Mouse (Mus musculus) left cerebral cortex, adult 18-20 months (tissue): Measurements from ENCODE around the gene Dhx33. TPM values are rescaled to one million over a fixed set of nuclear protein-coding genes. Genes with fewer than 3 reads are reported as not detected.

ENCODE experiments used
- total RNA-seq, 2 experiments: library from RNA; stranded (reverse); gene quantifications; 2 replicates each; pipeline ENCODE4 v1.2.3; 2021

Gene Dhx33
- total RNA-seq, 2 experiments from 2014 or later: 25.9 to 27.0 TPM

Other genes starting within 250 kb of the Dhx33 start
- 10 to 100 TPM; 17.2 to 17.9 TPM for gene Zfp3, start 240.2 kb downstream of the Dhx33 start, total RNA-seq
- gene Scimp, start 191.9 kb downstream of the Dhx33 start, total RNA-seq: not detected
- gene Rabep1, start 159.7 kb downstream of the Dhx33 start, total RNA-seq: 100 to 1,000 TPM; 140 TPM
- 10 to 100 TPM; 52.0 to 52.5 TPM for gene Nup88, start 34.5 kb downstream of the Dhx33 start, total RNA-seq
- 10 to 100 TPM; 39.6 to 42.2 TPM for gene Rpain, start 34.2 kb downstream of the Dhx33 start, total RNA-seq
- gene C1qbp, start 21.4 kb downstream of the Dhx33 start, total RNA-seq: 10 to 100 TPM; 96.4 to 97.1 TPM
- 10 to 100 TPM; 20.4 to 20.8 TPM for gene Mis12, start 15.2 kb upstream of the Dhx33 start, total RNA-seq
- 10 to 100 TPM; 21.0 to 28.8 TPM for gene Derl2, start 15.4 kb upstream of the Dhx33 start, total RNA-seq
- gene 6330403K07Rik, start 29.1 kb upstream of the Dhx33 start, total RNA-seq: 100 to 1,000 TPM; 274 to 322 TPM
- under 1 TPM; 0.58 to 0.87 TPM for gene Nlrp1a, start 140.3 kb upstream of the Dhx33 start, total RNA-seq
- under 1 TPM; 0.09 to 0.26 TPM for gene Nlrp1b, start 226.3 kb upstream of the Dhx33 start, total RNA-seq